Mouse (Mus musculus) testis, postnatal 14 days (tissue): Measurements from ENCODE around the gene Banp.

Experiments used
- DNase-seq: peaks from one replicate; pipeline ENCODE4 v3.0.0; 2021; ENCODE audit warnings: low spot score

Banp gene

GRCm38 (mm10) chr8:122058951-122059350 is 109.4 kb downstream of the Banp start:
- DNase-seq = no peak

- no peak for DNase-seq
These were observed 113.1 kb downstream of the Banp start for GRCm38 (mm10) chr8:122062508-122063223.

DNA sequence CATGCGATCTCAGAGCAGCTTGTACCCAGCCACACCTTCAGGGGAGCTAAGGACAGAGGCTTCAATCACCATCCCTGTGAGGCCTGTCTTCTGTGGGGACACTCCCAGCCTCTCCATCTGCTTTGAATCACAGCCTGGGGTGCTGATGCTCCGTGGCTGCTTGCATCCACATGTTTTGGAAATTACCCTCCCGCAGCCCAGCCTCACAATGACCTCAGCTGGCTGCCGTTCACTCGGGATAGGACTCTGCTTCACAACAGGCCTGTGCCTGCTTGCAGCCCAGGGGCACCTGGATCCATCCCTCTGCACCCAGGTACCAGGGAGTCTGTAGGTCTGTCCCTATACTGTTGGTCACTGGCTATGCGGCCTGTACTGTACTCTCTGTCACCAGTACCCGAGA is 114.8 kb downstream of the Banp start:
- no peak for DNase-seq

- DNase-seq = no peak
These were observed 118.4 kb downstream of the Banp start for GRCm38 (mm10) chr8:122067783-122068505.

- DNase-seq = no peak
These were observed 119.1 kb downstream of the Banp start for GRCm38 (mm10) chr8:122068609-122069008.

DNA sequence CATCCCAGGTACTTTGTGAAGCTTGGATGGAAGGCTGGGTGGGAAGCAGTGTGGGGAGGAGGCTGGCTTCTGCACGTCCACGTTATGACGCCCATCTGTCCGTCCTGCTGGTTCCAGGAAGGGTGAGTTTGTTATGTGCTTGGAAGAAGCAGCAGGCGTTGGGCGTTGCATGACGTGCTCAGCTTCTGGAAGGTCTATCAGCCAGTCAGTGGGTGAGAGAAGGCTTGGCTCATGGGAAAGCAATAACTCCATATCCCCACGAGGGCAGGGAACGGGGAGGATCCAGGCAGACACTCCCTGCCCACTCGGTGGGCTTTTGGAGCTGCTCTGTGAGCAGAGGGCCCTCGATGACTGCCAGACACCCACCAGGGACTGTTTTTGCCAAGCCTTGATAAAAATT is 119.7 kb downstream of the Banp start:
- no peak for DNase-seq

DNA sequence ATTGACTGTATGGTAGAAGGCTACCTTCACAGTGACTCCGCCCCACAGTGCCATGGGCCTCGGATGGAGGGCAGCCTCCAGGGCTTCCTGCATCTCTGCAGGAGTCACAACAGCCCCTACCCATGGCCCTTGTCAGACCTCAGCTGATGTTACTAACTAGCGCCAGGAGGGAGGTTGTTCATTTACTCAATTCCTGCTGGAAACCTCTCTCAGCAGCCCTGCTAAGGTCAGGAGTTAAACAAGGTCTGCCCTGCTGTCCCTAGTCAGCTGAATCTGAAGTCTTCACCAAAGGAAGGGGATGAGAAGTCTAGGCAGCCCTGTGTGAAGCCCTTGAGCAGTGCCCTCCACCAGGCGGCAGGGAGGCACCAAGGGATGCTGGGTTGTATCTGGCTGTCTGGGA is 121.6 kb downstream of the Banp start:
- DNase-seq = no peak

DNA sequence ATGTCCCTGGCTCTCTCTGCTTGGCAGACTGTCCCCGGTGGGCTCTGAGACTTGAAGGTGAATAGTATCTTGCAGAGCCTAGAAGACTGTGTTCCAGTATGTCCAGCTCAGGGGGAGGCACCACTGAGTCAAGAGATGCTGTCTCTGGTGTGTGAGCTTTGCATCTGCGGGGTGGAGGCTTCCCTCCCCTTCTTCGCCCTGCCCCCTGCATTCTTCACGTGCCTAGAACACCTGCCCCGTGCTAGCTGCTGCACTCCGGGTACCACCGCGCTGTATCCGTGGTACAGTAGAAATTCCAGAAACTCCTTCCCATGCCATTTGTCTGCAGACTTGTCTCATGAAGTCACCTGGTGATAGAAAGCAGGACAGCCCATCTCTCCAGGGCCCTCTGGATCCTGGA is 124.4 kb downstream of the Banp start:
- no peak for DNase-seq

- DNase-seq = no peak
These were observed 124.9 kb downstream of the Banp start for GRCm38 (mm10) chr8:122074442-122074841.

DNA sequence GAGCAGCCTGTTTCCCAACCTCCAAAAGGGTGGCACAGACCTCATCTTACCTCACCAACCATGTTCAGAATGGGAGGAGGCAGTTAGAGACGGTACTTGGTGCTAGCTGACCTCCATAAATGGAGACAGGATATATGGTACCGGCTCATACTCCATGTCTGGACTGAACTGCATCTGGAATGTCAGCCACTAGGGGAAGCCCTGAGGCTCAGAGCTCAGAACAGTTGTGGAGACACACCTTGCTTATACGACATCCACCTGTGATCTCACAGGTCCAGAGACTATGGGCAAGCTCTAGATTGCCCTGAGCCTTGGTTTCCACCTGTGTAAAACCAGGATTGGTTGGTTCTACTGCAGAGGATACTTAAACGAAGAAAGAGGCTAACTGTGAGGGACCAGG is 125.4 kb downstream of the Banp start:
- no peak for DNase-seq

- DNase-seq = no peak
These were observed 126.8 kb downstream of the Banp start for GRCm38 (mm10) chr8:122076183-122076842.

GRCm38 (mm10) chr8:122078321-122078720 is 128.8 kb downstream of the Banp start:
- no peak for DNase-seq
